Mouse (Mus musculus) layer of hippocampus, adult 8-10 months (tissue): ENCODE results near the gene Cdc37l1. TPM values are rescaled to one million over a fixed set of nuclear protein-coding genes. Genes with fewer than 3 reads are reported as not detected.
"Not testable (repeated sequence)": the region's sequence is repeated elsewhere in the genome, so short reads cannot be mapped to it uniquely, and the experiment has no call there.

ENCODE experiments used
- DNase-seq, 2 experiments: peaks; one replicate each; pipeline ENCODE4 v3.0.0; 2022; ENCODE audit warnings: low spot score in 2 of 2
- total RNA-seq, 4 experiments: library from RNA; stranded (reverse); gene quantifications; 2 replicates each; pipeline ENCODE4 v1.2.4; 2022

Gene Cdc37l1
- total RNA-seq: 100 to 1,000 TPM; 110 to 130 (median 117) TPM

GRCm38 (mm10) chr19:28990194-28990589 is at the start of gene Cdc37l1:
Cdc37l1 (plus strand) TSS chr19:28990352.
- DNase-seq: peak; percentile 94 to 96

DNA sequence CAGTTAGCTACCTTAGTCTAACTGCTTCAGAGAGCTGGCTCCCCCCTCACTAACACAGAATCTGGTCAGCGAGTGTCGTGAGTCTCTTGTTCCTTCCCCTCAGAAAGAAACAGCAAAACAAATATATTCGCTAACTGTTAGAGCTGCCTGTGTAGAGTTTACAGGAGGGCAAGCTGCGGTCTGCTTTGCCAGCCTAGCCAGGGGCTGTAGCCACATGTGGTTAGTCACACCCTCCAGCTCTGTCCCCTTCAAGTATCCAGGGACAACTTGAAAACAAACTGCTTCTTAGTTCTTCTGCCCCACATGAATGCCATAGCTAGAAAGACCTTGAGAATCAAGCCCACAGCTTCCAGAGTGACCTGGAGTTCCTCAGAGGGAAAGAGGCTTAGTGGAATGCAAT is 48.9 kb upstream of the Cdc37l1 start:
- no peak for DNase-seq

DNA sequence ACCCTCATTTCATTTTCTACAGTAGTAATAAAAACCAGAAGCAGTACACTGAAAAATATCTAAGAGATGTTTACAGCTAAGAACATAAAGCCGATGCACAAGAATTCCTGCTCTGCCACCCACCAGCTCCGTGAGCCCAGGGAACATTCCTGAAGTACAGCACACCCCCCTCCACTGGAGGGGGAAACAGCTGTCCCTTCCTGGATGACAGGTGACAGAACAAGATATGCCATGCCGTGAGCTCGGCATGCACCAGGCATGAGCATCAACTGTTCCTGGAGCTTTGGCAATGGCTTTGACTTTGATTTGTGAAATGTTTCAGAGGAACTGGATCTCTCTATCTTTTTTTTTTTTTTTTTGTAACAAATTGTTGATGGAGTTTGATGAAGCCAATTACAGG is 43.4 kb upstream of the Cdc37l1 start:
- DNase-seq: peak in 1 of 2 experiments; percentile 17

DNA sequence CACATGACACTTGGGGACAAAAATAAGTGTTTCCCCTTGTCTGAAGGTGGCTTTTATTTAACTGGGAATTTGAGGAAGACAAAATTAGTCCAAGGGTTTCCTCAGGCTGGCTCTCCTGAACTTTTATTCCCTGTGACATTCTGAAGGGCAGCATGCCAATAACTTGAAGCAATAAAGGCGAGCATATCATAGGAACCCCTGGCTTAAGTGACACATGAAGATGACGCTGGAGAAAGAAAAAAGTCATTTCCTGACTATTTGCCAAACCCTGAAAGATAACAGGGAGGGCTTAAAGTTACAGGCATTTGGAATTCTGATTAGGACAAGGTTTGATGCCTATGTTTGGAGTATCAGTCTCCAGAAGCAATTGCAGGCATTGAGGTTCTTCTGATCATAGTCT is 42.8 kb upstream of the Cdc37l1 start:
- no peak for DNase-seq

DNA sequence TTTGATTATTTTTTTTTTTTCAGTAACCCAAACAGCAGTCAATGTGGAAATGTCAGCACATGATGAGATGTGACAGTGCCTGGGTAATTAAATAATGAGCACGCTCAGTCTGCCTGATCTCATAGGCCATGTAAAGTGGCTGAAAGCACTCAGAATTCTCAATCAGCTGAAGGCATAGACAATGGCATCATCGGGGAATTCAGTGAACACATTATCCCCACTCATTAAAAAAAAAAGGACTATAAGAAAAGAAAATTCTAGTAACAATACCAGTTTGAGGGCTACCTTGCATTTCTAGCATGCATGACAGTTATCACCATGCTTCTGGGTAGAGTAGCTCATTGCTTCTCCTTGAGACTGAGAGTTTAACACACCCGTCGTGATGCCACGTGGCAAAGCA is 38.9 kb upstream of the Cdc37l1 start:
- DNase-seq: no peak

GRCm38 (mm10) chr19:28963113-28963512 is 27.0 kb upstream of the Cdc37l1 start:
- no peak for DNase-seq

- no peak for DNase-seq
Measured at GRCm38 (mm10) chr19:28963513-28963841, 26.7 kb upstream of the Cdc37l1 start.

DNA sequence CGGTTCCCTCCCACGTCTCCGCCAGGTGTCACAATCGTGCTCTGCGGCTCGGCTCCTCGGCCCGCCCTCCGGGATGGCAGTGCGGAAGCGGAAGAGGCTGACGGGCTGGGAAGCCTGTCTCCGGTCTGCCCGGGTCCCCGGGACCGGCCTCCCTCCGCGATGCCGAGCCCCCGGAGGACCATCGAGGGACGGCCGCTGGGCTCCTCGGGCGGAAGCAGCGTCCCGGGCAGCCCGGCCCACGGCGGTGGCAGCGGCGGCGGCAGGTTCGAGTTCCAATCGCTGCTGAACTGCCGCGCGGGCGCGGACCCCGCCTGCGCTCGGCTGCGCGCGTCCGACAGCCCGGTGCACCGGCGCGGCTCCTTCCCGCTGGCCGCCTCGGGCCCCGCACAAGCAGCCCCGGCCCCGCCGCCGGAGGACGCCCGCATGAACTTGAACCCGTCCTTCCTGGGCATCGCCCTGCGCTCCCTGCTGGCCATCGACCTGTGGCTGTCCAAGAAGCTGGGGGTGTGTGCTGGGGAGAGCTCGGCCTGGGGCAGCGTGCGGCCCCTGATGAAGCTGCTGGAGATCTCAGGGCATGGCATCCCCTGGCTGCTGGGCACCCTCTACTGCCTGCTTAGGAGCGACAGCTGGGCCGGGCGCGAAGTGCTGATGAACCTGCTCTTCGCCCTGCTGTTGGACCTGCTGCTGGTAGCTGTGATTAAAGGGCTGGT is 26.2 kb upstream of the Cdc37l1 start, which contains the start of gene Plpp6:
Gene Plpp6 (plus strand): TSS at position 112 of the 710 bp plus-strand sequence.
- DNase-seq: peak; percentile 58 to 74

GRCm38 (mm10) chr19:28964552-28964903 is 25.6 kb upstream of the Cdc37l1 start:
- DNase-seq: no peak

DNA sequence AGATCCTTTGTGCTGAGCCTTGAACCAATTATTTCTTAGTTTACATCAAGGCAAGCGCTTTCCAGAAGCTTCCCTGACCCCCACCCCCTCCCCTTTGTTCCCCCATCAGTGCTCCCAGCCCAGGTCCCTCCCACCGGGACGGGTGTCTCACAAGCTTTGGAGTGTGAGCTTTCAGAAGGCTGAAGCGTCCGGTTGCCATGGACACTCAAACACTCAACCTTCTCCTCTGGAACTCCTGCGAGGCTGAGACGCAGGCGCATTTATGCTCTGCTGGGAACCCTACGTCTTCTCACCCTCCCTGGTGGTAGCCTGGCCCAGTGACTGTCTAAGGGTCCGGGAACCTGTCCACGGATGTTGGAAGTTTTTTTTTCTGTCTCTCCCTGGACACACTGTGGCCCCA is 22.5 kb upstream of the Cdc37l1 start, which contains the start of gene 4430402I18Rik:
Gene 4430402I18Rik (minus strand): TSS at position 149 of the 400 bp plus-strand sequence.
- no peak for DNase-seq

- no peak for DNase-seq
Measured at GRCm38 (mm10) chr19:28968178-28968577, 22.0 kb upstream of the Cdc37l1 start.

GRCm38 (mm10) chr19:28969231-28969630 is 20.9 kb upstream of the Cdc37l1 start:
- no peak for DNase-seq

DNA sequence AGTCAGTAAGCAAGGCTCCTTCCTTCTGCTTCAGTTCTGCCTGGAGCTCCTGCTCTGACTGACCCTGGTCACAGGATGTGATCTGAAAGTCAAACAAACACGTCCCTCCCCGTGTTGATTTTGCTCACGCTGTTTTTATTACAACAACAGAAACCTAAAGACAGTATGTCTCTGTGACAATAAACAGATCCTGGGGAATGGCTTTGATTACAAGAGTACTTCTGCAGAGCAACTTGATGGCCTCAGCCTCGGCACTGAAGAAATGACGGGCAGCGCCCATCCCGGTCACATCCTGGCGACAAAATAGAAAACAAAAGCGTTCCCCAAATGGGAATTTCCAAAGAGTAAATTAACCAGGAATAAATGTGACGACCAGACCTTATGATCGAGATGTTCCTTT is 19.9 kb upstream of the Cdc37l1 start:
- no peak for DNase-seq

GRCm38 (mm10) chr19:28974862-28975611 is 15.1 kb upstream of the Cdc37l1 start:
- DNase-seq: peak; percentile 70 to 86

GRCm38 (mm10) chr19:28982617-28983016 is 7.5 kb upstream of the Cdc37l1 start:
- DNase-seq: no peak

GRCm38 (mm10) chr19:28989515-28989914 is 637 bp upstream of the Cdc37l1 start:
- no peak for DNase-seq

- no peak for DNase-seq
Measured at GRCm38 (mm10) chr19:28990590-28991221, 554 bp downstream of the Cdc37l1 start.

DNA sequence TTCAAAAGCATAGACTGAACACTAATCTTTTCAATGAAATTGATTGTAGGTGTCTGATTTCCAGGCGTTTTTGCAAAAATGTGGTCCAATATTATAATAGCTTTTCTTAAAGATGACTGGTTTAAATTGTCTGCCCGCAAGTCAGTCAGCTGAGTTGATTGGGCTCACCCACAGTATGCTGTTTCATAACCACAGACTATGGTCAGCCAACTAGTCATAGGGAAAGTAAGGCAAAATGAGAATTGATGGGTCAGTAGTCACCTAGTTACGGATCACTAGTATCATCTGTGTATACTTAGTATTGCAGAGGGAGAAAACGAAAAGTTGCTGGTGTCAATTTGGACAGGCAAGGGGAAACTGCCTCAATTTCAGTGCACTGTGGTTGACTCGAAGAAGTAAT is 1.2 kb downstream of the Cdc37l1 start:
- DNase-seq: no peak

GRCm38 (mm10) chr19:28994870-28995269 is 4.7 kb downstream of the Cdc37l1 start:
- DNase-seq: peak; percentile 47 to 49

GRCm38 (mm10) chr19:28995366-28995765 is 5.2 kb downstream of the Cdc37l1 start:
- no peak for DNase-seq

DNA sequence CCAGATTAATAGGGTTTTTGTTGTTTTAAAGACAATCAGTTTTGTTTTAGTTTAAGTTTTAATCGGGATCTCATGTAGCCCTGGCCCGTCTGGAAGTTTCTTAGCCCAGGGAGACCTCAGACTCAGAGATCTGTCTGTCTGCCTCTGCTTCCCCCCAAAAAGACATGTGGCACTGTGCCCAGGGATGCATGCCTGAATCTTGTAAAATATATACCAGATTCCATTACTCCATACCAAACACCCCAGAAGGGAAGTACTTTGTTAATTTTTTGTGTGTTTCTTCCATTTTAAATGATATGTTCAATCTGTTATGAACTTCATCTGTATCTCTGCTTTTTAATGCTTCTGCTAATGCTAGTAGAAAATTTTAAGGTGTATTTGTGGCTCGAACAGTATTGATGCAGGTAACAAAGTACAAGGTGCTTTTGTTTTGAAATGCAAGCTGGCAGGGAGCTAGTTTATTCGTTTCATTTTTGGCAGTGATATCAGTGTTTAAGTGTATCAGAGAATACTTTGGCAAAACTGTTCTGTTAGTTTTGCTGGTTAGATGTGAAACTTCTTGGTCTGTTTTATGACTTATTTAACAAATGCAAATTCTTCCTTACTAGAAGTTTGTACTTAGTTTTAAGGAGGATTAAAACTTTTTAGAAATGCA is 8.0 kb downstream of the Cdc37l1 start:
- no peak for DNase-seq

GRCm38 (mm10) chr19:29000321-29000720 is 10.2 kb downstream of the Cdc37l1 start:
- DNase-seq: not testable (repeated sequence)
